Mouse (Mus musculus) midbrain, postnatal 0 days (tissue): ENCODE data around the gene 4921536K21Rik. TPM values are rescaled to one million over a fixed set of nuclear protein-coding genes. Genes with fewer than 3 reads are reported as not detected.

Experiments used
- ATAC-seq: fragments of 200-750 bp; cut with Nextera tagmentation; 2 replicates; pipeline ENCODE4 v1.8.0; 2017; ENCODE audit warnings: moderate number of reproducible peaks, mild to moderate bottlenecking, moderate TSS enrichment, moderate library complexity; ENCODE audit not compliant: low FRiP score
- DNase-seq: peaks from one replicate; pipeline ENCODE4 v3.0.0-alpha.2; 2015; ENCODE audit warnings: low spot score
- H3K27ac ChIP-seq: fragments of 300-500 bp; sonication (generic); 2 replicates; pipeline ENCODE4 v1.5.1; 2014; ENCODE audit warnings: low read depth, mild to moderate bottlenecking, low read length, mixed read lengths
- H3K27me3 ChIP-seq: fragments of 300-500 bp; sonication (generic); 2 replicates; pipeline ENCODE4 v1.6.1; 2014; ENCODE audit warnings: low read length, control low read depth, mixed read lengths; ENCODE audit not compliant: insufficient read depth
- H3K36me3 ChIP-seq: fragments of 300-500 bp; sonication (generic); 2 replicates; pipeline ENCODE4 v1.6.1; 2014; ENCODE audit warnings: low read length, control low read depth, mixed read lengths; ENCODE audit not compliant: insufficient read depth
- H3K4me1 ChIP-seq: fragments of 300-500 bp; sonication (generic); 2 replicates; pipeline ENCODE4 v1.6.1; 2014; ENCODE audit warnings: mild to moderate bottlenecking, control low read depth, antibody characterized with exemption, low read length, mixed read lengths; ENCODE audit not compliant: insufficient read depth
- H3K4me2 ChIP-seq: fragments of 300-500 bp; sonication (generic); 2 replicates; pipeline ENCODE4 v1.6.1; 2014; ENCODE audit warnings: low read depth, mild to moderate bottlenecking, low read length, mixed read lengths; ENCODE audit not compliant: poor library complexity, severe bottlenecking
- H3K4me3 ChIP-seq: fragments of 300-500 bp; sonication (generic); 2 replicates; pipeline ENCODE4 v1.5.1; 2014; ENCODE audit warnings: low read depth, mild to moderate bottlenecking, low read length, moderate library complexity
- H3K9ac ChIP-seq: fragments of 300-500 bp; sonication (generic); replicated peaks from 2 replicates; pipeline ENCODE4 v1.6.1; 2014; ENCODE audit warnings: mild to moderate bottlenecking, low read length, moderate library complexity, mixed read lengths; ENCODE audit not compliant: poor library complexity, severe bottlenecking
- H3K9me3 ChIP-seq: fragments of 300-500 bp; sonication (generic); 2 replicates; pipeline ENCODE4 v1.6.1; 2016; ENCODE audit warnings: low read length, control low read depth
- CTCF ChIP-seq: IDR thresholded peaks from 2 replicates; pipeline ENCODE4 v1.5.1; 2016; ENCODE audit warnings: antibody characterized with exemption, mild to moderate bottlenecking
- WGBS: fragments of 180-500 bp; shearing (Covaris S2); extraction: QIAGEN DNeasy Blood & Tissue Kit; methylation state at CpG from one replicate; pipeline ENCODE4 v1.1.7; 2014; 5-methylcytosine and 5-hydroxymethylcytosine counted together
- polyA plus RNA-seq: library from polyadenylated mRNA; unstranded; fragments of >200 nt; fragmentation: Nextera tagmentation; extraction: Ambion mirVana; gene quantifications from 2 replicates; pipeline ENCODE4 v1.2.1, GENCODE M21; 2015
- total RNA-seq: library from RNA; depleted of rRNA; stranded (reverse); fragments of >200 nt; gene quantifications from 2 replicates; pipeline ENCODE4 v1.2.3, GENCODE M21; 2014

The 4921536K21Rik gene
- total and polyA plus RNA-seq, 2 experiments from 2014 or later: 0.41 to 0.49 TPM

DNA sequence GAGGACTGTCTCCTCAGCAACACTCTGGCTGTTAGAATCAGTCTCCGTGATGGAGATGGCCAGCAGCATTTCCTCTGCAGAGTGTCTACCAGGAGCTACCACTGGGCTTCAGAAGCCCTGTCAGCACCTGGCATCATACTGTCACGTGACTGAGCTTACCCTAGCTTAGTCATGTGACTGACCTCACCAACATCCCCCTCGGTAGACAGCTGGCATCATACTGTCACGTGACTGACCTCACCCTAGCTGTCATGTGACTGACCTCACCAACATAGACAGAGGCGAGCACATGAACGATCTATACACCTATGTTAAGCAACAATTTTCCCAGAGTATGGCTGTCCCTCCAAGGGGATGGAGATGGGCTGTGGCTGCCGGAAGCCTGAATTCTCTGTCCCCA is 16.2 kb downstream of the 4921536K21Rik start:
- no peak for ATAC-seq
- 80% methylated on average over 7 of the region's 7 CpGs for WGBS
- H3K4me2 ChIP-seq: no peak overlapping the region

DNA sequence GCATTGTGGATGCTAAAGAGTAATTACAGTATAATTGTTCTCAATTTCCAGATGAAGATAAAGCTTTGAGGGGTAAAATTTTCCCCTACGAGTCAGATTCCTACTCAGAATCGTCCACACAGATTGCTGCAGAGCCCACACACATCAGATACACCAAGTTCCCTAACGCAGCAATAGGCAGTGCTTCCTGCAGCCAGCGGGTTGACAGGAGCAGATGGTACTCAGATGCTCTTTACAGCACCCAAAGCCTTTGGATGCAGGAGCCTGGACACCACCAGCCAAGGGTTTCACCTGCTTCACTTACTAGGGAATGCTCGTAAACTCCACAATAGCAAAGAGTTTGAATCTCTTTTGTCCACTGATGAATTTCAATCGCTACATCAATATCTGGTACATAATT is 18.5 kb downstream of the 4921536K21Rik start:
- ATAC-seq (no peak), DNase-seq (no peak)
- no peak overlapping the region for H3K4me3 ChIP-seq
- WGBS: 84% methylated on average over 6 of the region's 6 CpGs
- no peak for TF ChIP-seq CTCF
- H3K4me1 ChIP-seq: no peaks in the 10 kb centered on the region
- no peaks in the 10 kb centered on the region for H3K9me3 ChIP-seq
- H3K36me3 ChIP-seq: no peaks in the 10 kb centered on the region
- H3K27me3 ChIP-seq: no peaks in the 10 kb centered on the region
- no peak overlapping the region for H3K4me2 ChIP-seq
- H3K27ac ChIP-seq: no peak overlapping the region
- H3K9ac ChIP-seq: no peak overlapping the region

More for the DNA sequence above, 16.2 kb downstream of the 4921536K21Rik start:
- H3K27ac ChIP-seq: no peak overlapping the region
- H3K27me3 ChIP-seq: no peaks in the 10 kb centered on the region
- DNase-seq: no peak
- no peak overlapping the region for H3K4me3 ChIP-seq
- H3K9me3 ChIP-seq: no peaks in the 10 kb centered on the region
- H3K9ac ChIP-seq: no peak overlapping the region
- no peaks in the 10 kb centered on the region for H3K36me3 ChIP-seq
- H3K4me1 ChIP-seq: no peaks in the 10 kb centered on the region
- TF ChIP-seq CTCF: no peak

DNA sequence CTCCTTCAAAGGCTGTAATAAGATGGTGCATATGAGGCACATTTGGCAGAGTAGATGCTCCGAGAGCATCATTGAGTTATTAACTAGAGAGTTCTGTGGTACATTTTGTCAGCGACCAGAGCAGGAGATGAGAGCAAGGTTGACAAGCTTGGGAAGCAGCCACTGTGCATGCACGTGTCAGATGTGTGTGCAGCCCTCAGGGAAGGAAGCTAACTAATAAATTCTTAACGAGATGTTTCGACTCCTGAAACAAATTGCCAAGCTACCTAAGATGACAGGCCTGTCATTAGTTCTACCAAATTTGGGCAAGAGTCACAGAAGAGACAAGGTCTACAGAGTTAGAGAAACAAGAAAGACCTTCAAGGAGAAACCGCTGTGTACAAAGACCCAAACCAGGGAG is 30.6 kb downstream of the 4921536K21Rik start:
- Histone ChIP-seq H3K9ac (no peak overlapping the region), H3K4me2 (peak overlapping the region; percentile 78), H3K4me3 (peak overlapping the region; percentile 45), H3K27me3 (no peaks in the 10 kb centered on the region), H3K27ac (no peak overlapping the region), H3K4me1 (peaks cover 4% of the 10 kb centered on the region; the same call in 1 of the 2 replicates), H3K36me3 (no peaks in the 10 kb centered on the region), H3K9me3 (no peaks in the 10 kb centered on the region)
- peak; percentile 41 for DNase-seq
- TF ChIP-seq CTCF: no peak
- 32% methylated on average over 6 of the region's 6 CpGs for WGBS
- ATAC-seq: peak; percentile 53; the same call in 1 of the 2 replicates

DNA sequence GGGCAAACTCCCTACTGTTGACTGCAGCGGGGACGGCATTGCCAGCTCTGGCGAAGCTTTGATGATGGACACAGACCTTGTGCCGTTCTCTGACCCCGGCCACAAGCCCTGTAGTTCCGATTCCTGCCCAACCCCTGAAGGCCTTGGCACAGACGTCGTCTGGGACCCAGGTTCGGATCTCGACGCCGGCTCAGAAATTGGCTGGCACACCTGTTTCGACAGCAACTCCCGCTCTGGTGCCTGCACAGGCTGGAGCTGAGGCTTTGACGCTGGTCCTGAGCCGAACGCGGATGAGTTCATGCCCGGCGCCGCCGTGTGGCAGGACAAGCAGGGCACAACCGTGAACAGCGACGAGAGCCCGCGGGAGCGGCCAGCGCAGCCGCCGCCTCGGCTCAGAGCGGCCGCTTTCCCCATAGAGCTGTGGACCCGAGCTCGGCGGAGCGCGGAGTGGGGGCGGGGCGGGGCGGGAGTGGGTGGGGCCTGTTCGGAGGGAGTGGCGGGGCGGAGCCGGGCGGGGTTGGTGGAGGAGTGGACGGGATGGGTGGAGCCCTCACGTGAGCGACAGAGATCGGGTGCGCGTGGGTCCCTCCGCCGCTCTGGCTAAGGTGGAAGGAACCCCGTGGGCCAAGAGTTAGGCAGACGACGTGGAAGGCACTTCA is 31.3 kb downstream of the 4921536K21Rik start, which contains the start of gene Osbp2:
Gene Osbp2 (minus strand): TSS at position 450 of the 659 bp plus-strand sequence.
- DNase-seq: peak; percentile 80
- 6% methylated on average over 38 of the region's 58 CpGs for WGBS
- H3K9ac ChIP-seq: peak within 1 kb of the TSS; percentile 59
- H3K27me3 ChIP-seq: no peaks in the 10 kb centered on the region
- H3K4me3 ChIP-seq: peak within 1 kb of the TSS; percentile 45
- no peaks in the 10 kb centered on the region for H3K9me3 ChIP-seq
- H3K27ac ChIP-seq: 0 out of 2 replicates have a peak within 1 kb of the TSS, but pooled peaks have one; percentile 32
- peak within 1 kb of the TSS; percentile 78 for H3K4me2 ChIP-seq
- peak; percentile 65 for TF ChIP-seq CTCF
- H3K36me3 ChIP-seq: no peaks in the 10 kb centered on the region
- peaks cover 4% of the 10 kb centered on the region; the same call in 1 of the 2 replicates for H3K4me1 ChIP-seq
- ATAC-seq: peak; percentile 86

DNA sequence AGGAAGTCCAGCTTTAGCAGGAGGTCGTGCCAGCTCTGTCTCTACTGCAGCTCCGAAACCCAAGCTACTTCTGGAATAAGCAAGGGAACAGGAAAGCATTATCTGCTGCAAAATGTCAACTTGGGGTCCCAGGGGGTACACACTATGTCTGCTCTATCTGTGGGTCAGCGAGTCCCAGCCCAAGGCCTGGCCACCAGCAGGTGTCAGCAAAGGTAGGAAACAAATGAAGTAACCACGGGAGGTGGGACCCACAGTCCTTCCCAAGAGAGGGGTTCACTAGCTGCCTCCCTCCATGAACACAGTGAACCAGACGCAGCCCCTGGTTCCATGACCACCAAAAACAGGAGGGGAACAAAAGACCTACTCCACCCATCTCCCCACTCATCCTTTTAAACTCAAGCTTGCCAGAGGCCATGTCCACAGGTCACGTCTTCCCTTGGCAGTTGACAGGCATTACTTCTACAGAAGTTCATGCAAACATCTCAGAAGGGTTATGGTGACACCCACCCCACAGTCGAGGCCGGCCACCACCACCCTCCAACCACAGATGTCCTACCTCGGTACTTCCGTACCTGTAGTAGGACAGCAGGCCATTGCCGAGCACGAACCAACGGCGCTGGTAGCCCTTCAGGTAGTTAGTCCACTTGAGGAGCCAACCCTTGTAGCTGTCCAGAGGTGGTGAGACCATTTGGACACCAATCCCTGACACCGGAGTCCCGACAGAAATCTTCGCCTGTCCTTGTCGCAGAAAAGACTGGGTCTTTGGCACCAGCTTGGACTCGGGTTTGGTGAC is 32.0 kb downstream of the 4921536K21Rik start:
- TF ChIP-seq CTCF: no peak; the same call in 1 of the 2 replicates
- 80% methylated on average over 19 of the region's 19 CpGs for WGBS
- H3K4me3 ChIP-seq: peak overlapping the region; percentile 45
- peaks cover 4% of the 10 kb centered on the region; the same call in 1 of the 2 replicates for H3K4me1 ChIP-seq
- ATAC-seq: 0 out of 2 replicates have a peak, but pooled peaks have one; percentile 3
- no peak overlapping the region for H3K27ac ChIP-seq
- H3K27me3 ChIP-seq: no peaks in the 10 kb centered on the region
- H3K36me3 ChIP-seq: no peaks in the 10 kb centered on the region
- no peaks in the 10 kb centered on the region for H3K9me3 ChIP-seq
- DNase-seq: no peak
- peak overlapping the region; percentile 78 for H3K4me2 ChIP-seq
- H3K9ac ChIP-seq: peak overlapping the region; percentile 59
